Comparison of ENCODE assay signal across 7 mouse cellular contexts in genomic region chr12:75349537-75349936, GRCm38 (mm10). TPM values are rescaled to one million over a fixed set of nuclear protein-coding genes. Genes with fewer than 3 reads are reported as not detected.
DNase-seq lines count a peak whose midpoint lies in the region.
"Not testable (repeated sequence)": the region's sequence is repeated elsewhere in the genome, so short reads cannot be mapped to it uniquely, and the experiment has no call there.
"Had no signal": no experiment of that assay in that cellular context is flagged by ENCODE, and none has a peak within 500 bp of the region (broad histone marks: within the 10 kb centered on the region; RNA-seq: fewer than 3 reads in every experiment).

No protein-coding gene starts in this region.

- 82% methylated on average over 5 of the region's 5 CpGs for WGBS in heart, embryonic 10.5 days

- not testable (repeated sequence) for H3K9me3 ChIP-seq in heart, embryonic 10.5 days

- H3K4me3 ChIP-seq in heart, embryonic 10.5 days = not testable (repeated sequence)

- H3K27ac ChIP-seq in heart, embryonic 10.5 days = not testable (repeated sequence)

- not testable (repeated sequence) for H3K36me3 ChIP-seq in heart, embryonic 10.5 days

- not testable (repeated sequence) for H3K27me3 ChIP-seq in heart, embryonic 10.5 days (ENCODE audit: insufficient read depth, poor library complexity, severe bottlenecking)

- DNase-seq in NIH3T3 (ENCODE audit: low read depth) = peak; percentile 50
- DNase-seq in R1 (ENCODE audit: low read depth, low spot score) = peak; percentile 6
- DNase-seq in heart, adult 11 months = peak; percentile 66
- peak; percentile 55 for DNase-seq in heart, embryonic 10.5 days (ENCODE audit: low spot score)
- peak; percentile 29 for DNase-seq in testis, postnatal 10 days (ENCODE audit: low spot score)

- not testable (repeated sequence) for H3K4me1 ChIP-seq in heart, embryonic 10.5 days

RNA-seq across cellular contexts. Expression of gene Rhoj, which starts 41.4 kb away (rescaled TPM):
- polyA plus RNA-seq in heart, embryonic 10.5 days (2016; fragmentation: Nextera tagmentation; extraction: Ambion mirVana) = 26.0 and 29.0 TPM in 2 replicates
- polyA plus RNA-seq: activated CD4-positive, CD25-positive, alpha-beta regulatory T cell, adult 4 months; G1E had no signal

Comparison
In these comparisons a context has a peak if more than half of its experiments do, and no peak if none do; other contexts are left out.
1. DNase-seq: peak in every context shown above with its lines; median percentile 66 in heart, adult 11 months; 55 in heart, embryonic 10.5 days; 50 in NIH3T3; 29 in testis, postnatal 10 days; 6 in R1.